Mouse (Mus musculus): ENCODE results near the gene Trpm6.

- TF ChIP-seq CTCF (conservative IDR thresholded peaks at IDR 0.05; ENCODE audit: insufficient read depth, insufficient read length, low read depth, low read length) (no peak), POLR2A (IDR thresholded peaks at IDR 0.05; ENCODE audit: low read depth, low read length) (no peak)
These were observed 139.8 kb downstream of the Trpm6 start for GRCm38 (mm10) chr19:18889632-18890031.
